Mouse (Mus musculus): ENCODE measurements around the gene Patz1. TPM values are rescaled to one million over a fixed set of nuclear protein-coding genes. Genes with fewer than 3 reads are reported as not detected.

The Patz1 gene
- polyA plus RNA-seq, 1 experiment from 2014 or later: 73.2 TPM

- ATAC-seq (replicated peaks; ENCODE audit: insufficient number of reproducible peaks, low FRiP score, low TSS enrichment, low read depth) (no peak), DNase-seq (ENCODE audit: low spot score) (no peak)
- H3K4me2 ChIP-seq (ENCODE audit: low read depth, low read length): no peak overlapping the region
- H3K9me3 ChIP-seq (replicated peaks; ENCODE audit: control insufficient read depth, low read length): no peaks in the 10 kb centered on the region
- H3K36me3 ChIP-seq (replicated peaks; ENCODE audit: control insufficient read depth, insufficient read depth, low read depth, low read length): no peaks in the 10 kb centered on the region
- 82% methylated on average over 3 of the region's 3 CpGs for WGBS
- no peaks in the 10 kb centered on the region for H3K27me3 ChIP-seq (ENCODE audit: control insufficient read depth, insufficient read depth, low read length)
- H3K4me3 ChIP-seq (ENCODE audit: low read depth, low read length): no peak overlapping the region
- H3K4me1 ChIP-seq (ENCODE audit: control insufficient read depth, insufficient read depth, low read length): peaks cover 2% of the 10 kb centered on the region; the same call in 1 of the 2 replicates
- H3K9ac ChIP-seq (replicated peaks; ENCODE audit: low read length): no peak overlapping the region
- no peak overlapping the region for H3K27ac ChIP-seq (replicated peaks; ENCODE audit: low read depth, low read length)
These were observed 56.2 kb downstream of the Patz1 start for GRCm38 (mm10) chr11:3344916-3345315.

GRCm38 (mm10) chr11:3346351-3346750 lies 57.7 kb downstream of the Patz1 start:
- H3K36me3 ChIP-seq (replicated peaks; ENCODE audit: control insufficient read depth, insufficient read depth, low read depth, low read length): no peaks in the 10 kb centered on the region
- WGBS: 85% methylated on average over 7 of the region's 7 CpGs
- H3K27ac ChIP-seq (replicated peaks; ENCODE audit: low read depth, low read length): no peak overlapping the region
- no peak overlapping the region for H3K4me2 ChIP-seq (ENCODE audit: low read depth, low read length)
- ATAC-seq (replicated peaks; ENCODE audit: insufficient number of reproducible peaks, low FRiP score, low TSS enrichment, low read depth) (no peak), DNase-seq (ENCODE audit: low spot score) (no peak)
- H3K27me3 ChIP-seq (ENCODE audit: control insufficient read depth, insufficient read depth, low read length): no peaks in the 10 kb centered on the region
- H3K4me1 ChIP-seq (ENCODE audit: control insufficient read depth, insufficient read depth, low read length): peaks cover 2% of the 10 kb centered on the region; the same call in 1 of the 2 replicates
- no peak overlapping the region for H3K4me3 ChIP-seq (ENCODE audit: low read depth, low read length)
- H3K9me3 ChIP-seq (replicated peaks; ENCODE audit: control insufficient read depth, low read length): no peaks in the 10 kb centered on the region
- H3K9ac ChIP-seq (replicated peaks; ENCODE audit: low read length): no peak overlapping the region

DNA sequence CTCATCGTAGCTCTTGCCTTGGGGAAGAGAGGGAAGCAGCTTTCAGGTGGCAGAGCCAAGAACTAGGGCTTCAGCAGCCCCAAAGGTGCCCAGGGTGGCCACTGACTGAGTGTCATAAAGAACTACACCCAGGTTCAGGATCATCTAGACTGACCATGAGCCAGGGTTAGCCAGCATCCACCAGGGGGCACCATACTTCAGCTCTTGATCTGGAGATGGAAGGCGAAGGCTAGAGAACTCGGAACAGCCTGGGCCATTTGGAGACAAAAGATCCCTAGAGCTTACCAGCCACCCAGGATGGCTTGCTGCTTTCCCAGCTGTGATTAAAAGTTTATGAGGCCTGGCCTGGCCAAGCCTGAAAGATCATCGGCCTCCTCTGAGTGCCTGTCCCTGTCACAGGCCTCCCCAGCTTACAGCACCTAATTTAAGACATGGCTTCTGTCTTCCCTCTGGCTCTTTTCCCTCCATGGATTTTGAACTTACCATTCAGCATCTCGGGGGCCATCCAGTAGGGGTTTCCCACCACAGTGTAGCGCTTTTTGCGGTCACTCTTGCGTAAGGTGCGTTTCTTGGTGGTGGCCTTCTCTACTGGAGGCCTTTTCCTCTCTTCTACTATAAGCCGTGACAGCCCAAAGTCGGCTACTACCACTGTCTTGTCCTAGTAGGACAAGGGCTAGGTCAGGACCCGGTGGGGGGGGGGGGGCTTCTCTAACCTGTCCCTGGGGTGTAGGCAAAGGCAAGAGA lies 58.6 kb downstream of the Patz1 start:
- peaks cover 2% of the 10 kb centered on the region; the same call in 1 of the 2 replicates for H3K4me1 ChIP-seq (ENCODE audit: control insufficient read depth, insufficient read depth, low read length)
- DNase-seq (ENCODE audit: low spot score) (peak; percentile 94), ATAC-seq (replicated peaks; ENCODE audit: insufficient number of reproducible peaks, low FRiP score, low TSS enrichment, low read depth) (0 out of 2 replicates have a peak, but pooled peaks have one; percentile 51)
- H3K36me3 ChIP-seq (replicated peaks; ENCODE audit: control insufficient read depth, insufficient read depth, low read depth, low read length): no peaks in the 10 kb centered on the region
- no peak overlapping the region for H3K4me2 ChIP-seq (ENCODE audit: low read depth, low read length)
- no peaks in the 10 kb centered on the region for H3K27me3 ChIP-seq (ENCODE audit: control insufficient read depth, insufficient read depth, low read length)
- no peak overlapping the region for H3K4me3 ChIP-seq (ENCODE audit: low read depth, low read length)
- 64% methylated on average over 12 of the region's 12 CpGs for WGBS
- no peak overlapping the region for H3K9ac ChIP-seq (replicated peaks; ENCODE audit: low read length)
- no peak overlapping the region for H3K27ac ChIP-seq (replicated peaks; ENCODE audit: low read depth, low read length)
- H3K9me3 ChIP-seq (replicated peaks; ENCODE audit: control insufficient read depth, low read length): no peaks in the 10 kb centered on the region

DNA sequence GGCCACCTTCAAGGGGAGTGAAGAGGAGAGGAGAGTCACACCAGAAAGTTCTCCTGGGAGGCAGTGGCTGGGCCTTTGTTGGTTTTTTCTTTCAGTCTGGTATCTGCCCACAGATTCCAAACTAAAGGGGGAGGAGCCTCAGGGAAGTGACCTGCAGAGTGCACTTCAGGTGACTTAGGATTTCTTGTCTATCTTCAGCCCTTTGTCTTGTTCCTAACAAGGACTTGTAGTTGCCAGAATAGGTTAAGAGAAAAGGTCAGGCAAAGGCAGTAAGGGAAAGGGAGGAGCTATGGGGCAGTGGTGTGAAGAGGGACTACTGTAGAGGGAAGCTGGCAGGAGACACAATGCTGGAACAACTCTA lies 59.1 kb downstream of the Patz1 start:
- Histone ChIP-seq H3K27ac (replicated peaks; ENCODE audit: low read depth, low read length) (no peak overlapping the region), H3K27me3 (ENCODE audit: control insufficient read depth, insufficient read depth, low read length) (no peaks in the 10 kb centered on the region), H3K4me1 (ENCODE audit: control insufficient read depth, insufficient read depth, low read length) (peaks cover 2% of the 10 kb centered on the region; the same call in 1 of the 2 replicates), H3K4me2 (ENCODE audit: low read depth, low read length) (no peak overlapping the region), H3K9me3 (replicated peaks; ENCODE audit: control insufficient read depth, low read length) (no peaks in the 10 kb centered on the region), H3K36me3 (replicated peaks; ENCODE audit: control insufficient read depth, insufficient read depth, low read depth, low read length) (no peaks in the 10 kb centered on the region), H3K4me3 (ENCODE audit: low read depth, low read length) (no peak overlapping the region), H3K9ac (replicated peaks; ENCODE audit: low read length) (no peak overlapping the region)
- DNase-seq (ENCODE audit: low spot score) (no peak), ATAC-seq (replicated peaks; ENCODE audit: insufficient number of reproducible peaks, low FRiP score, low TSS enrichment, low read depth) (no peak)

DNA sequence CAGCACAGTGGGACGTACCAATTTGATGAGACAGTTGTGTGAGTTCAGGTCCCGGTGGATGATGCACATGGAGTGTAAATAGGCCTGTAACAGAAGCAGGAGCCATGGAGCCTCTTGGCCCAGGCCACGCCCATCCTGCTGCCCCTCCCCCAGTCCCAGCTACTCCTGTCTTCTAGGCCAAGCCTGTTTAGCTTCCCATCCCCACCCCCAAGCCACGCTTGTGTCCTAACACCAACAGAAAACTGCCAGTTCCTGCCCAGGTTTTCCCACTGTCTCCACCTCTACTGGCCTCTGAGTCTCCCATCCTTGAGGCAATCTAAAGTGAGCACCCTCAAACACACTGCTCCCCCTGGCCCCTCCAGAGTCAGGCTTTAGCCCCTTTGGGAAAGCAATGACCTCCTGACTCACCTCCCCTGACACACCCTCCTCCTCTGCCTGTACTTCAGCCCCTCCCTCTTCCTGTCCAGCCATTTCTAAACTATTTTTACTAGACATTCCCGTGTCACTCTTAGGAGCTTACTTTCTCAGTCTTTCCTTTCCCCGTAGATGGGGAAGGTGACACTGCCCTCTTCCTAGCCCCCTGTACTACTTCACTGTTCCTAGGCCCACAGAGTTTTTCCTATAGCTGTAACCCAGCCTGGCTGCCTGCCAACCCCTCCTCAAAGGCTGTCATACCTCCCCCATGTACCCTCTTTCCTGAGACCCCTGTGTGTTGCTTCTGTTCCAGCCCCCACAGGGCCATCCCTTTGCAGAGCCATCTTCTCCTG lies 60.1 kb downstream of the Patz1 start:
- Histone ChIP-seq H3K4me2 (ENCODE audit: low read depth, low read length) (no peak overlapping the region), H3K9me3 (replicated peaks; ENCODE audit: control insufficient read depth, low read length) (no peaks in the 10 kb centered on the region), H3K4me1 (ENCODE audit: control insufficient read depth, insufficient read depth, low read length) (peaks cover 2% of the 10 kb centered on the region; the same call in 1 of the 2 replicates), H3K36me3 (replicated peaks; ENCODE audit: control insufficient read depth, insufficient read depth, low read depth, low read length) (0 out of 2 replicates have a peak, but pooled peaks cover 2% of the 10 kb centered on the region), H3K9ac (replicated peaks; ENCODE audit: low read length) (peak overlapping the region; percentile 32; the same call in 1 of the 2 replicates), H3K4me3 (ENCODE audit: low read depth, low read length) (no peak overlapping the region), H3K27me3 (ENCODE audit: control insufficient read depth, insufficient read depth, low read length) (no peaks in the 10 kb centered on the region), H3K27ac (replicated peaks; ENCODE audit: low read depth, low read length) (no peak overlapping the region)
- ATAC-seq (replicated peaks; ENCODE audit: insufficient number of reproducible peaks, low FRiP score, low TSS enrichment, low read depth) (peak; percentile 42; the same call in 1 of the 2 replicates), DNase-seq (ENCODE audit: low spot score) (peak; percentile 62)
- WGBS: 19% methylated on average over 6 of the region's 6 CpGs

- no peak overlapping the region for H3K4me2 ChIP-seq (ENCODE audit: low read depth, low read length)
- ATAC-seq (replicated peaks; ENCODE audit: insufficient number of reproducible peaks, low FRiP score, low TSS enrichment, low read depth) (no peak), DNase-seq (ENCODE audit: low spot score) (no peak)
- H3K27ac ChIP-seq (replicated peaks; ENCODE audit: low read depth, low read length): no peak overlapping the region
- H3K4me3 ChIP-seq (ENCODE audit: low read depth, low read length): no peak overlapping the region
- H3K36me3 ChIP-seq (replicated peaks; ENCODE audit: control insufficient read depth, insufficient read depth, low read depth, low read length): 0 out of 2 replicates have a peak, but pooled peaks cover 2% of the 10 kb centered on the region
- H3K4me1 ChIP-seq (ENCODE audit: control insufficient read depth, insufficient read depth, low read length): peaks cover 2% of the 10 kb centered on the region; the same call in 1 of the 2 replicates
- H3K9ac ChIP-seq (replicated peaks; ENCODE audit: low read length): peak overlapping the region; percentile 32; the same call in 1 of the 2 replicates
- H3K27me3 ChIP-seq (ENCODE audit: control insufficient read depth, insufficient read depth, low read length): no peaks in the 10 kb centered on the region
- H3K9me3 ChIP-seq (replicated peaks; ENCODE audit: control insufficient read depth, low read length): no peaks in the 10 kb centered on the region
- WGBS: 89% methylated on average over 4 of the region's 4 CpGs
These were observed 60.6 kb downstream of the Patz1 start for GRCm38 (mm10) chr11:3349343-3349695.

DNA sequence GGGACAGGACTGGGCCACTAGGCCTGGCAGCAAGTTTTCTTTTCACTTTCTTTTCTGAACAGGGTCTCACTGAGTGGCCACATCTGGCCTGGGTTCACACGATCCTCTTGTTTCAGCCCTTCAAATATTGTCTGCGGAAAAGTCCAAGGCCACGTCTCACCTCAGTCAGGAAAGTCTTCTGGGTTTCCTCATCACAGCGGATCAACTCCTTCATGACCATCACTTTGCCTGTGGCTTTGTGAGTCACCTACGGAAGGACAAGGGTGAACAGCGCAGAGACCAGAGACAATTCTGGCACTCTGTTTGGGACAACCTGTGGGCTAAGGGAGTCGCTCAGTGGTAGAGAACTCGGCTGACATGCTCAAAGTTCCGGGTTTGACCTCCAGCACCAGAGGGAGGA lies 63.5 kb downstream of the Patz1 start:
- DNase-seq (ENCODE audit: low spot score): no peak
- H3K4me2 ChIP-seq (ENCODE audit: low read depth, low read length): no peak overlapping the region
- no peaks in the 10 kb centered on the region for H3K9me3 ChIP-seq (replicated peaks; ENCODE audit: control insufficient read depth, low read length)
- no peak overlapping the region for H3K9ac ChIP-seq (replicated peaks; ENCODE audit: low read length)
- no peaks in the 10 kb centered on the region for H3K27me3 ChIP-seq (ENCODE audit: control insufficient read depth, insufficient read depth, low read length)
- ATAC-seq (replicated peaks; ENCODE audit: insufficient number of reproducible peaks, low FRiP score, low TSS enrichment, low read depth): no peak
- H3K27ac ChIP-seq (replicated peaks; ENCODE audit: low read depth, low read length): no peak overlapping the region
- WGBS: 95% methylated on average over 9 of the region's 9 CpGs
- H3K36me3 ChIP-seq (replicated peaks; ENCODE audit: control insufficient read depth, insufficient read depth, low read depth, low read length): peaks cover 2% of the 10 kb centered on the region; the same call in 1 of the 2 replicates
- H3K4me3 ChIP-seq (ENCODE audit: low read depth, low read length): no peak overlapping the region
- peaks cover 2% of the 10 kb centered on the region; the same call in 1 of the 2 replicates for H3K4me1 ChIP-seq (ENCODE audit: control insufficient read depth, insufficient read depth, low read length)
